Mouse (Mus musculus) left cerebral cortex, postnatal 36 days (tissue): Measurements from ENCODE around the gene Robo1. TPM values are rescaled to one million over a fixed set of nuclear protein-coding genes. Genes with fewer than 3 reads are reported as not detected.

Source experiments
- DNase-seq, 2 experiments: peaks; one replicate each; pipeline ENCODE4 v3.0.0; 2021 to 2022; ENCODE audit warnings: low spot score in 2 of 2, mixed read lengths in 1 of 2
- intact Hi-C: fragments of 180-260 bp; cut with DNase I; formaldehyde crosslinking; loops from one replicate; pipeline ENCODE4 v1.15.1; 2025
- total RNA-seq, 2 experiments: library from RNA; stranded (reverse); gene quantifications; 2 replicates each; pipeline ENCODE4 v1.2.3; 2021

Gene Robo1
- total RNA-seq, 2 experiments from 2014 or later = 50.7 to 69.6 TPM

- DNase-seq = no peak
- intact Hi-C loops = no loop called here
Measured at GRCm38 (mm10) chr16:72861707-72862277, 553.7 kb downstream of the Robo1 start.

- intact Hi-C loops = no loop called here
- DNase-seq = no peak
Measured at GRCm38 (mm10) chr16:72866011-72866410, 557.9 kb downstream of the Robo1 start.

- DNase-seq = no peak
- intact Hi-C loops = no loop called here
Measured at GRCm38 (mm10) chr16:72874934-72875732, 567.0 kb downstream of the Robo1 start.

GRCm38 (mm10) chr16:72888108-72888507 lies 580.0 kb downstream of the Robo1 start:
- intact Hi-C loops = no loop called here
- no peak for DNase-seq

GRCm38 (mm10) chr16:72889401-72889800 lies 581.3 kb downstream of the Robo1 start:
- intact Hi-C loops = no loop called here
- no peak for DNase-seq

GRCm38 (mm10) chr16:72897125-72897524 lies 589.0 kb downstream of the Robo1 start:
- no peak for DNase-seq
- intact Hi-C loops = no loop called here

GRCm38 (mm10) chr16:72908895-72909294 lies 600.8 kb downstream of the Robo1 start:
- intact Hi-C loops = no loop called here
- no peak for DNase-seq

- intact Hi-C loops = no loop called here
- DNase-seq = peak; percentile 71
Measured at GRCm38 (mm10) chr16:72913134-72913533, 605.0 kb downstream of the Robo1 start.

- DNase-seq = no peak
- intact Hi-C loops = no loop called here
Measured at GRCm38 (mm10) chr16:72914068-72914630, 606.0 kb downstream of the Robo1 start.

GRCm38 (mm10) chr16:72920013-72920412 lies 611.9 kb downstream of the Robo1 start:
- intact Hi-C loops = no loop called here
- DNase-seq = no peak

- peak; percentile 56 to 58 for DNase-seq
- intact Hi-C loops = no loop called here
Measured at GRCm38 (mm10) chr16:72924423-72925224, 616.5 kb downstream of the Robo1 start.

GRCm38 (mm10) chr16:72928525-72929122 lies 620.5 kb downstream of the Robo1 start:
- DNase-seq = no peak
- intact Hi-C loops = no loop called here

GRCm38 (mm10) chr16:72930871-72931270 lies 622.8 kb downstream of the Robo1 start:
- intact Hi-C loops = no loop called here
- no peak for DNase-seq

GRCm38 (mm10) chr16:72934908-72935307 lies 626.8 kb downstream of the Robo1 start:
- no peak for DNase-seq
- intact Hi-C loops = no loop called here

- no peak for DNase-seq
- intact Hi-C loops = no loop called here
Measured at GRCm38 (mm10) chr16:72937183-72937582, 629.1 kb downstream of the Robo1 start.

- no peak for DNase-seq
- intact Hi-C loops = no loop called here
Measured at GRCm38 (mm10) chr16:72939862-72940261, 631.8 kb downstream of the Robo1 start.

- no peak for DNase-seq
Measured at GRCm38 (mm10) chr16:72940786-72941185, 632.7 kb downstream of the Robo1 start.

GRCm38 (mm10) chr16:72944403-72944802 lies 636.3 kb downstream of the Robo1 start:
- intact Hi-C loops = no loop called here
- DNase-seq = no peak

More at GRCm38 (mm10) chr16:72940786-72941185, 632.7 kb downstream of the Robo1 start:
- intact Hi-C loops = no loop called here

- intact Hi-C loops = no loop called here
- no peak for DNase-seq
Measured at GRCm38 (mm10) chr16:72951969-72952368, 643.9 kb downstream of the Robo1 start.
